Mouse (Mus musculus): ENCODE data around the gene Olfr724. TPM values are rescaled to one million over a fixed set of nuclear protein-coding genes. Genes with fewer than 3 reads are reported as not detected.
"Not testable (repeated sequence)": the region's sequence is repeated elsewhere in the genome, so short reads cannot be mapped to it uniquely, and the experiment has no call there.

Olfr724 gene
- not detected in 2 replicates for total RNA-seq (2014; fragmentation: Nextera tagmentation)
- total RNA-seq (2017), result not detected in 2 replicates

- ATAC-seq (replicated peaks; ENCODE audit: low FRiP score, low TSS enrichment, poor library complexity, severe bottlenecking), result not testable (repeated sequence)
These were observed at the start of gene Olfr724 for GRCm38 (mm10) chr14:49963174-49963573. Gene Olfr724, minus strand, starts transcription at chr14:49963274.

- ATAC-seq (replicated peaks; ENCODE audit: low FRiP score, low TSS enrichment, poor library complexity, severe bottlenecking), result no peak
These were observed 7.2 kb downstream of the Olfr724 start for GRCm38 (mm10) chr14:49955890-49956289.

- not testable (repeated sequence) for ATAC-seq (replicated peaks; ENCODE audit: low FRiP score, low TSS enrichment, poor library complexity, severe bottlenecking)
These were observed 31.4 kb downstream of the Olfr724 start, which contains the start of gene Olfr723 for GRCm38 (mm10) chr14:49931687-49932086. Gene Olfr723, minus strand, starts transcription at chr14:49931787.

Other genes starting within 250 kb of the Olfr724 start
- gene Armh4, start 179.9 kb downstream of the Olfr724 start, total RNA-seq (2014; fragmentation: Nextera tagmentation), result not detected in 2 replicates
- gene Armh4, start 179.9 kb downstream of the Olfr724 start, total RNA-seq (2017), result not detected in 2 replicates
- not detected in 2 replicates for gene Olfr722, start 61.3 kb downstream of the Olfr724 start, total RNA-seq (2014; fragmentation: Nextera tagmentation)
- not detected in 2 replicates for gene Olfr722, start 61.3 kb downstream of the Olfr724 start, total RNA-seq (2017)
- not detected in 2 replicates for gene Olfr723, start 31.5 kb downstream of the Olfr724 start, total RNA-seq (2014; fragmentation: Nextera tagmentation)
- not detected in 2 replicates for gene Olfr723, start 31.5 kb downstream of the Olfr724 start, total RNA-seq (2017)
- gene Olfr725, start 77.1 kb upstream of the Olfr724 start, total RNA-seq (2014; fragmentation: Nextera tagmentation), result not detected in 2 replicates
- not detected in 2 replicates for gene Olfr725, start 77.1 kb upstream of the Olfr724 start, total RNA-seq (2017)
- gene Olfr726, start 127.7 kb upstream of the Olfr724 start, total RNA-seq (2014; fragmentation: Nextera tagmentation), result not detected in 2 replicates
- not detected in 2 replicates for gene Olfr726, start 127.7 kb upstream of the Olfr724 start, total RNA-seq (2017)
- not detected in 2 replicates for gene Olfr727, start 159.9 kb upstream of the Olfr724 start, total RNA-seq (2014; fragmentation: Nextera tagmentation)
- gene Olfr727, start 159.9 kb upstream of the Olfr724 start, total RNA-seq (2017), result not detected in 2 replicates
- gene Olfr728, start 179.4 kb upstream of the Olfr724 start, total RNA-seq (2014; fragmentation: Nextera tagmentation), result not detected in 2 replicates
- gene Olfr728, start 179.4 kb upstream of the Olfr724 start, total RNA-seq (2017), result not detected in 2 replicates
- gene Olfr729, start 189.6 kb upstream of the Olfr724 start, total RNA-seq (2014; fragmentation: Nextera tagmentation), result not detected in 2 replicates
- gene Olfr729, start 189.6 kb upstream of the Olfr724 start, total RNA-seq (2017), result not detected in 2 replicates
- not detected in 2 replicates for gene Olfr730, start 224.9 kb upstream of the Olfr724 start, total RNA-seq (2014; fragmentation: Nextera tagmentation)
- gene Olfr730, start 224.9 kb upstream of the Olfr724 start, total RNA-seq (2017), result not detected in 2 replicates

All from megakaryocyte-erythroid progenitor cell, adult 5-6 weeks (primary cell).